Mouse (Mus musculus) cerebellum, adult 2 months (tissue): ENCODE data around the gene Adrb1.

Experiments
- CTCF ChIP-seq: fragments of 200-500 bp; IDR thresholded peaks from 2 replicates; pipeline ENCODE4 v1.5.1; 2011; ENCODE audit warnings: low read depth, mild to moderate bottlenecking, control low read depth, low read length, moderate library complexity, borderline replicate concordance; ENCODE audit not compliant: insufficient read depth
- POLR2A ChIP-seq: fragments of 200-500 bp; IDR thresholded peaks from 2 replicates; pipeline ENCODE4 v1.6.1; 2011; ENCODE audit warnings: low read length, control low read depth, borderline replicate concordance; ENCODE audit not compliant: insufficient read depth

- TF ChIP-seq CTCF (no peak), POLR2A (no peak)
Observed at GRCm38 (mm10) chr19:56689493-56689892, 32.5 kb upstream of the Adrb1 start.
